Mouse (Mus musculus): ENCODE measurements around the gene Ccdc85c.

- no peak for TF ChIP-seq CTCF (IDR thresholded peaks at IDR 0.05; ENCODE audit: extremely low read depth, insufficient read depth, low read length)
- no peak for TF ChIP-seq POLR2A (IDR thresholded peaks at IDR 0.05; ENCODE audit: extremely low read depth, insufficient read depth, low read length)
Observed at GRCm38 (mm10) chr12:108303778-108304365, 28.6 kb upstream of the Ccdc85c start.
